Mouse (Mus musculus) liver, adult 2 months (tissue): ENCODE data around the gene Zfp865. TPM values are rescaled to one million over a fixed set of nuclear protein-coding genes. Genes with fewer than 3 reads are reported as not detected.

ENCODE experiments used
- DNase-seq: peaks from one replicate; pipeline ENCODE4 v3.0.0-alpha.2; 2011; ENCODE audit warnings: low read depth, low spot score; ENCODE audit errors: extremely low read depth
- H3K27ac ChIP-seq: fragments of 200-500 bp; replicated peaks from 2 replicates; pipeline ENCODE4 v1.5.1; 2012; ENCODE audit warnings: low read depth, mild to moderate bottlenecking, control low read depth, inconsistent platforms, low read length; ENCODE audit not compliant: insufficient read depth
- H3K27me3 ChIP-seq: fragments of 200-500 bp; 2 replicates; pipeline ENCODE4 v1.6.1; 2012; ENCODE audit warnings: mild to moderate bottlenecking, moderate library complexity, low read length, inconsistent platforms; ENCODE audit not compliant: control insufficient read depth, insufficient read depth
- H3K36me3 ChIP-seq: fragments of 200-500 bp; 2 replicates; pipeline ENCODE4 v1.6.1; 2012; ENCODE audit warnings: low read length, inconsistent platforms; ENCODE audit not compliant: control insufficient read depth, insufficient read depth
- H3K4me1 ChIP-seq: fragments of 200-500 bp; 2 replicates; pipeline ENCODE4 v1.6.1; 2011; ENCODE audit warnings: low read length; ENCODE audit not compliant: control insufficient read depth, insufficient read depth
- H3K4me3 ChIP-seq: fragments of 200-500 bp; 2 replicates; pipeline ENCODE4 v1.5.1; 2011; ENCODE audit warnings: low read depth, mild to moderate bottlenecking, control low read depth, low read length, moderate library complexity; ENCODE audit not compliant: insufficient read depth
- H3K79me2 ChIP-seq: fragments of 200-500 bp; 2 replicates; pipeline ENCODE4 v1.6.1; 2012; ENCODE audit warnings: inconsistent platforms, mild to moderate bottlenecking, low read length, moderate library complexity; ENCODE audit not compliant: control insufficient read depth, insufficient read depth
- H3K9ac ChIP-seq: fragments of 200-500 bp; 2 replicates; pipeline ENCODE4 v1.6.1; 2012; ENCODE audit warnings: low read depth, mild to moderate bottlenecking, control low read depth, inconsistent platforms, low read length
- CTCF ChIP-seq: fragments of 200-500 bp; IDR thresholded peaks from 2 replicates; pipeline ENCODE4 v1.5.1; 2011; ENCODE audit warnings: low read depth, low read length, control low read depth
- POLR2A ChIP-seq: fragments of 200-500 bp; IDR thresholded peaks from 2 replicates; pipeline ENCODE4 v1.6.1; 2011; ENCODE audit warnings: low read length, control low read depth; ENCODE audit not compliant: insufficient read depth; ENCODE audit errors: extremely low read depth
- whole genome bisulfite sequencing: fragments of 180-500 bp; shearing (Covaris S2); methylation state at CpG from one replicate; pipeline ENCODE4 v1.1.7; 2018; 5-methylcytosine and 5-hydroxymethylcytosine counted together
- polyA plus RNA-seq: library from polyadenylated mRNA; depleted of rRNA; stranded (reverse); fragments of >200 nt; gene quantifications from 2 replicates; pipeline ENCODE4 v1.2.3, GENCODE M21; 2012
- total RNA-seq: library from RNA; depleted of rRNA; stranded (reverse); fragments of >200 nt; gene quantifications from 2 replicates; pipeline ENCODE4 v1.2.3, GENCODE M21; 2014

The Zfp865 gene
- total and polyA plus RNA-seq, 2 experiments: 4.1 to 14.6 TPM

- peak within 1 kb of the TSS; percentile 99 for H3K4me3 ChIP-seq
- peaks cover 2% of the 10 kb centered on the region; the same call in 1 of the 2 replicates for H3K79me2 ChIP-seq
- peak within 1 kb of the TSS; percentile 98 for H3K9ac ChIP-seq
- DNase-seq: peak; percentile 87
- WGBS: under 1% methylated on average over 42 of the region's 42 CpGs
- TF ChIP-seq POLR2A (peak; percentile 32; the same call in 1 of the 2 replicates), CTCF (no peak)
- H3K27me3 ChIP-seq: no peaks in the 10 kb centered on the region
- peaks cover 1% of the 10 kb centered on the region; the same call in 1 of the 2 replicates for H3K4me1 ChIP-seq
- peaks cover 12% of the 10 kb centered on the region for H3K36me3 ChIP-seq
- peak within 1 kb of the TSS; percentile 99 for H3K27ac ChIP-seq
Measured at GRCm38 (mm10) chr7:5014251-5015117, 5.7 kb upstream of the Zfp865 start, which contains the start of the genes Zfp524 and Fiz1. TSS of gene Zfp524 (plus strand) at chr7:5014415. TSS of gene Fiz1 (minus strand) at chr7:5014697.

- under 1% methylated on average over 73 of the region's 76 CpGs for WGBS
- Histone ChIP-seq H3K4me1 (peaks cover 3% of the 10 kb centered on the region; the same call in 1 of the 2 replicates), H3K27me3 (no peaks in the 10 kb centered on the region), H3K36me3 (peaks cover 7% of the 10 kb centered on the region; the same call in 1 of the 2 replicates), H3K27ac (peak within 1 kb of the TSS; percentile 99), H3K9ac (peak within 1 kb of the TSS; percentile 98), H3K4me3 (peak within 1 kb of the TSS; percentile 99), H3K79me2 (peaks cover 2% of the 10 kb centered on the region; the same call in 1 of the 2 replicates)
- DNase-seq: peak; percentile 90
- TF ChIP-seq CTCF (no peak), POLR2A (0 out of 2 replicates have a peak, but pooled peaks have one; percentile 7)
Measured at GRCm38 (mm10) chr7:5015118-5016001, 4.8 kb upstream of the Zfp865 start, which contains the start of gene Gm44973. TSS of gene Gm44973 (plus strand) at chr7:5015496.

GRCm38 (mm10) chr7:5016057-5016456 lies 4.1 kb upstream of the Zfp865 start:
- Histone ChIP-seq H3K9ac (peak overlapping the region; percentile 79; the same call in 1 of the 2 replicates), H3K27me3 (no peaks in the 10 kb centered on the region), H3K79me2 (peaks cover 2% of the 10 kb centered on the region; the same call in 1 of the 2 replicates), H3K27ac (peak overlapping the region; percentile 84), H3K36me3 (peaks cover 7% of the 10 kb centered on the region; the same call in 1 of the 2 replicates), H3K4me3 (peak overlapping the region; percentile 99; the same call in 1 of the 2 replicates), H3K4me1 (peaks cover 3% of the 10 kb centered on the region; the same call in 1 of the 2 replicates)
- peak; percentile 51 for DNase-seq
- WGBS: 19% methylated on average over 3 of the region's 3 CpGs
- TF ChIP-seq CTCF (no peak), POLR2A (no peak)

DNA sequence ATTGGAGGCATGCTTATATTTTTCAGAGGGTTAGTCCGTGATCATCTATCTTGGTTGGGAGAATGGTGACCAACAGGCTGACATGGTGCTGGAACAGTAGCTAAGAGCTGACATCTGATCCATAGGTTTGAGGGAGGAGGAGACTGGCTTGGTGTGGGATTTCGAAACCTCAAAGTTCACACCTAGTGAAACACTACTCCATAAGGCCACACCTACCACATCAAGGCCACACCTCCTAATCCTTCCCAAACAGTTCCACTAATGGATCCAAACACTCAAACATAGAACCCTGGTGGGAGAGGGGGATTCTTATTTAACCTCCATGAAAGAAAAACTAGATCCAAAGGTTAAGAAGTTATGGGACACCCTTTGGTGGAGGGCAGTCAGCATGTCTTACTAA lies 3.3 kb upstream of the Zfp865 start:
- 100% methylated on average over 2 of the region's 2 CpGs for WGBS
- TF ChIP-seq POLR2A: no peak
- TF ChIP-seq CTCF: no peak
- Histone ChIP-seq H3K4me3 (no peak overlapping the region), H3K27ac (no peak overlapping the region), H3K36me3 (0 out of 2 replicates have a peak, but pooled peaks cover 5% of the 10 kb centered on the region), H3K79me2 (peaks cover 2% of the 10 kb centered on the region; the same call in 1 of the 2 replicates), H3K4me1 (peaks cover 7% of the 10 kb centered on the region), H3K9ac (no peak overlapping the region), H3K27me3 (no peaks in the 10 kb centered on the region)
- DNase-seq: no peak

DNA sequence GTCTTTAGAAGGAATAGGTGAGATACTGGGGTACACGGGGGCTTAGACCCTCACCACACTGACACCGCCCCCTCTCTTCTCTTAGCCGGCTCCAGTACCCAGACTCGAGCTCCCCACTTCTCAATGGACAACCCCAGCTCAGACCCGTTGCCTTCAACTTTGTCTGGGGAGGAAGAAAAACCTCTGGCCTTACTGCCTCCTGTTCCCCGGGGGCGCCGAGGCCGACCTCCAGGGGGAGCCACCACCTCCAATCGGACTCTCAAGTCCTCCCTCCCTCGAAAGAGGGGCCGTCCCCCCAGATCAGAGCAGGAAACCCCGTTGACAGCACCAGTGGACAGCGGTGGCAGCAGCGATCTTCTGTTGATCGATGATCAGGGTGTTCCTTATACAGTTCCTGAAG lies 2.8 kb upstream of the Zfp865 start:
- Histone ChIP-seq H3K27me3 (no peaks in the 10 kb centered on the region), H3K9ac (no peak overlapping the region), H3K4me3 (no peak overlapping the region), H3K79me2 (peaks cover 6% of the 10 kb centered on the region; the same call in 1 of the 2 replicates), H3K36me3 (0 out of 2 replicates have a peak, but pooled peaks cover 3% of the 10 kb centered on the region), H3K4me1 (peaks cover 11% of the 10 kb centered on the region), H3K27ac (no peak overlapping the region)
- TF ChIP-seq POLR2A (no peak), CTCF (0 out of 2 replicates have a peak, but pooled peaks have one; percentile 2)
- 91% methylated on average over 16 of the region's 16 CpGs for WGBS
- DNase-seq: no peak
